Mouse (Mus musculus) macrophage (primary cell): ENCODE measurements around the gene Tesmin. TPM values are rescaled to one million over a fixed set of nuclear protein-coding genes. Genes with fewer than 3 reads are reported as not detected.

Source experiments
- H3K27ac ChIP-seq: fragments of 350-480 bp; formaldehyde crosslinking; 2 replicates; pipeline ENCODE4 v1.9.0; 2021
- H3K36me3 ChIP-seq: fragments of 350-480 bp; formaldehyde crosslinking; 2 replicates; pipeline ENCODE4 v1.9.0; 2021; ENCODE audit errors: inconsistent target
- H3K4me3 ChIP-seq: fragments of 350-480 bp; formaldehyde crosslinking; 2 replicates; pipeline ENCODE4 v1.9.0; 2021; ENCODE audit errors: inconsistent target
- H3K79me2 ChIP-seq: fragments of 350-480 bp; formaldehyde crosslinking; 2 replicates; pipeline ENCODE4 v1.9.0; 2021; ENCODE audit errors: inconsistent target
- WGBS: methylation state at CpG from one replicate; pipeline ENCODE4 v1.1.7; 2026; ENCODE audit warnings: inconsistent platforms; ENCODE audit not compliant: missing documents; 5-methylcytosine and 5-hydroxymethylcytosine counted together
- polyA plus RNA-seq: library from polyadenylated mRNA; stranded (reverse); fragments of 250-400 nt; gene quantifications from 3 replicates; pipeline ENCODE4 v1.2.4, GENCODE M21; 2018; ENCODE audit warnings: inconsistent platforms

Tesmin gene
- polyA plus RNA-seq, 1 experiment from 2014 or later = 0.16 TPM

- Histone ChIP-seq H3K79me2 (no peaks in the 10 kb centered on the region), H3K4me3 (no peak within 1 kb of the TSS), H3K27ac (no peak within 1 kb of the TSS), H3K36me3 (no peaks in the 10 kb centered on the region)
- WGBS = 5% methylated on average over 37 of the region's 37 CpGs
Measured at GRCm38 (mm10) chr19:3414268-3414733, 25.6 kb downstream of the Tesmin start, which contains the start of gene Gal. Gal (minus strand) TSS chr19:3414544.

GRCm38 (mm10) chr19:3419251-3419650, 30.6 kb downstream of the Tesmin start:
- 46% methylated on average over 5 of the region's 5 CpGs for WGBS
- Histone ChIP-seq H3K79me2 (no peaks in the 10 kb centered on the region), H3K4me3 (no peak overlapping the region), H3K27ac (no peak overlapping the region), H3K36me3 (no peaks in the 10 kb centered on the region)

DNA sequence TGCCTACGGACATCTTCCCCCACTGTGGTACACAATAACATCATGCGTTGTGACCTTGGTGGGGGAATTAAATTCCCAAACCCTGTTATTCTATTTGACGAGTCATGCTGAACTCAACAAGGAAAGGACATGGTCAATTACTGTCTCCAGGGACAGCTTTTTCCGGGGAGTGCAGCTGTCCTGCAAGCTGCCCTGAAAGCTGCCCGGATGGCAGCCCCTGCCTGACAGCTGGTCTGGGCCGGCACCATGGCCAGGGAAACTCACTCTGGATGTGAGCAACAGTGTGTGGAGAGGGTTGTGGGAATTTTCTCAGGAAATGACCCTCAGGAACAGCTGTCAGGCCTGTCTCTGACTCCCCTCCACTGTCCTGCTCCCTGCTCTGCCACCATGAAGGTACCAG, 33.8 kb downstream of the Tesmin start:
- H3K4me3 ChIP-seq = no peak overlapping the region
- H3K27ac ChIP-seq = 0 out of 2 replicates have a peak overlapping the region, but pooled peaks have one; percentile 5
- H3K79me2 ChIP-seq = no peaks in the 10 kb centered on the region
- no peaks in the 10 kb centered on the region for H3K36me3 ChIP-seq
- 96% methylated on average over 5 of the region's 6 CpGs for WGBS

DNA sequence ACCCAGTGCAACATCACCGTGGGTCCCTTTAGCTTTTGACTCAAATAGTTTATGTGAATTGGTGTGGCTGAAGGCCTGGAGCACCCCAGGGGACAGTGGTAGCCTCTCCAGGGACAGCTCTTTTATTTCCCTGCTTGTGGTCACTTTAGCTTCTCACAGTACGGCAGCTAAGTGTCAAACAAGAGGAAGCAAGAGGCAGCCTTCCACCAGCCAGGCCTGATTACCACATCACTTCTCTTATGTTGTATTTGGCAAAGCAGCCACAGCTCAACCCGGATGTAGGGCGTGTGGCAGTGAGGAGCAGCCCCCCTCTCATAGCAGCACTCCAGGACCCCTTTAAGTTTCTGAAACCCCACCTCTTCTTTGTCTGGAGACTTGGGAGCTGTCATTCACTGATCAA, 34.3 kb downstream of the Tesmin start:
- 18% methylated on average over 4 of the region's 4 CpGs for WGBS
- Histone ChIP-seq H3K36me3 (no peaks in the 10 kb centered on the region), H3K79me2 (no peaks in the 10 kb centered on the region), H3K4me3 (no peak overlapping the region), H3K27ac (0 out of 2 replicates have a peak overlapping the region, but pooled peaks have one; percentile 5)

- WGBS = 89% methylated on average over 2 of the region's 2 CpGs
- H3K36me3 ChIP-seq = no peaks in the 10 kb centered on the region
- H3K4me3 ChIP-seq = no peak overlapping the region
Measured at GRCm38 (mm10) chr19:3424214-3424613, 35.6 kb downstream of the Tesmin start.

DNA sequence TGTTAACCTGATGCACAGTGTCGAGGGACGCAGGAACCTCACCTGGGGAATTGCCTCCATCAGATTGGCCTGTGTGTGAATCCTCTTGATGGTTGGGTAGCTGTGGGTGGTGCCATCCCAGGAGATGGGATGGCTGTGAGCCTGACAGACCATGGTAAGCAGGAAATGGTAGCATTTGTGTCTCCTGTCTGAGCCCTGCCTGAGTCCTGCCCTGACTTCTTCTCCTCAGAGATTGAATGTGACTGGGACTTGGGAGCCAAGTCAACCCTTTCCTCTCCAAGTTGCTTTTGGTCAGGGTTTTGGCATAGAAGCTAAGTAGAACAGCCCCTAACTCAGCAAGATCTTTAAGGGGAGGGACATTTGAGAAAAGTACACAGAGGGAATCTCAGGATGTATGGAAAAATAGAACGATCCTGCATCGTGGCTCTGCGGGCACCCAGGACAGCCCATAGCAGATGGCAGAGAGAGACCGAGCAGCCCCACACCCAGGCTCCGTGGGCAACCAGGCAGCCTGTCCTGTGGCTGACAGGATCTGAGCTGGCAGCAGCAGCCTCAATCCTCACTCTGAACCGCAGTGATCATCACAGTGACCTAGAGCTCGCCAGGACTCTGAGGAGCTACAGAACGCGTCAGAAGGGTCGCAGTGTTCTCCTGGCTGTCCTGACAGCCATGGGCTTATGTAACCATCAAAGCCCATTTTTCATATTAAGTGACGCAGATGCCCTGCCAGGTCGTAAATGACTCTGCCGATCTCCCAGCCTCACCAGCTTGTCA, 39.6 kb downstream of the Tesmin start:
- WGBS = 92% methylated on average over 15 of the region's 15 CpGs
- Histone ChIP-seq H3K36me3 (no peaks in the 10 kb centered on the region), H3K27ac (no peak overlapping the region), H3K4me3 (no peak overlapping the region), H3K79me2 (no peaks in the 10 kb centered on the region)

More at GRCm38 (mm10) chr19:3424214-3424613, 35.6 kb downstream of the Tesmin start:
- no peaks in the 10 kb centered on the region for H3K79me2 ChIP-seq
- no peak overlapping the region for H3K27ac ChIP-seq

DNA sequence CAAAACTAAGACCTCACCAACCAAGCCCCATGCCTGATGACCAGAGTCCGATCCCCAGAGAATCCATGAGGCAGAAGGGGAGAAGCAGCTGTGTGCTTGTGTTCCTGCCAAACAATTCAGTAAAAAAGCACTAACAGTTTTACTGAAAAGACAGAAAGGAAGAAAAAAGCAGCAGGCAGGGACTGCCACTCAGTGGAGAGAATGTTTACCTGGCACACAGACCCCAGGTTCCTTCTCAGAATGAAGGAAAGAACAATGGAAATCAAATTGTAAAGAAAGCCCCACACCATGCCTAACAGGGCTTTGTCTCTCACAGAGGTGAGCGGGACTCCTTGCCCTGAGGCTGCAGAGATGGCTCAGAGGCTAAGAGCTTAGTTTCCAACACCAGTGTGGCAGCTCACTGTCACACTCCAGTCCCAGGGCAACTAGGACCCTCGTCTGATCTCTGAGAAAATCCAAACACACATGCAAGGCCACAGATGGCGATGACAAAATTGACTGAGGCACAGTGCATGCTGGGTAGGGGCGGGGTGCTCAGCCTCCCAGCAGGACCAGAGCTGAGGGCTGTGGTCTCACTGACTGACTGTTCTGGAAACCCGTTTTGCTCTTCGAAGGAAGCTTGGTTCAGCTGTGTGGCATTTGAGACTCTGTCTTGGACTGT, 40.6 kb downstream of the Tesmin start:
- no peaks in the 10 kb centered on the region for H3K79me2 ChIP-seq
- H3K4me3 ChIP-seq = no peak overlapping the region
- 90% methylated on average over 7 of the region's 7 CpGs for WGBS
- no peaks in the 10 kb centered on the region for H3K36me3 ChIP-seq
- no peak overlapping the region for H3K27ac ChIP-seq

GRCm38 (mm10) chr19:3431066-3431465, 42.4 kb downstream of the Tesmin start:
- no peak overlapping the region for H3K4me3 ChIP-seq
- no peaks in the 10 kb centered on the region for H3K79me2 ChIP-seq
- H3K36me3 ChIP-seq = no peaks in the 10 kb centered on the region
- H3K27ac ChIP-seq = no peak overlapping the region
- WGBS = 88% methylated on average over 7 of the region's 7 CpGs

GRCm38 (mm10) chr19:3431969-3432368, 43.3 kb downstream of the Tesmin start:
- Histone ChIP-seq H3K36me3 (no peaks in the 10 kb centered on the region), H3K27ac (no peak overlapping the region)
- WGBS = 85% methylated on average over 2 of the region's 2 CpGs

GRCm38 (mm10) chr19:3434124-3434523, 45.5 kb downstream of the Tesmin start:
- Histone ChIP-seq H3K4me3 (no peak overlapping the region), H3K36me3 (no peaks in the 10 kb centered on the region), H3K27ac (no peak overlapping the region), H3K79me2 (no peaks in the 10 kb centered on the region)
- 71% methylated on average over 4 of the region's 4 CpGs for WGBS

More at GRCm38 (mm10) chr19:3431969-3432368, 43.3 kb downstream of the Tesmin start:
- Histone ChIP-seq H3K79me2 (no peaks in the 10 kb centered on the region), H3K4me3 (no peak overlapping the region)

DNA sequence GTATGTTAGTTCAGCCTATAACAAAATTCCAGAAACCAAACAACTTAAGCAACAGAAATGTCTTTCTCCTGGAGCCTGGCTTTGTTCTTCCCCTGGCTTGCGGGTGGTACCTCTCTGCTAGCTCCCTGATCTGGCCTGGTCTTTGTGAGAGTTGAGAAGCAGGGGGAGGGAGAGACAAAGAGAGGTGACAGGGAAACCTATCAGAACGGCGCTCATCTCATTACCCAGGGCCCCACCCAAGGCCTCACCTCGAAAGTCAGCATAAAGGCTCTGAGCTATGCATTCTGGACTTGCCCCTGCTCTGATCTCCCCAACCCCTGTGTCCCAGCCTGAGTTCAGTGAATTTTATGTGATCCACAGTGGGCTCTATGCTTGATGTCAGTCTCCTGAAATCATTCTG, 46.0 kb downstream of the Tesmin start:
- Histone ChIP-seq H3K27ac (no peak overlapping the region), H3K36me3 (no peaks in the 10 kb centered on the region), H3K79me2 (no peaks in the 10 kb centered on the region), H3K4me3 (no peak overlapping the region)
- WGBS = 77% methylated on average over 4 of the region's 4 CpGs

DNA sequence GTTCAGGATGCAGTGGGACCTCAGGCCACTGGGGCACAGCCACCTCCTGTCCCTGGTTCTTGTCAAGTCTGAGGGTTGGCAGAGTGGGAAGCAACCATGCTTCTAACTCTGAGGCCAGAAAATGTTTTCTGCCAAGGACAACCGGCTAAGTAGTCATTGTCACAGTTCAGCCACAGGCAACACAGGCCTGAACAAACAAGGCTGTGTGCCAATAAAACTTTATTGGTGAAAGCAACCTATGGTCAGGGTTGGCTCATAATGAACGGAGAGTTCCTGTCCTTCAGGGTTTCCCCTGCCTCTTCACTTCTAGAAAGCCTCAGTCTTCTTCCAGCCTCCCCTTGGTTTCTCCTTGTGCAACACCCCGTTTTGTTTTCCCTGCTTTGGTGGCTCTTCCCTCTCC, 47.2 kb downstream of the Tesmin start:
- Histone ChIP-seq H3K27ac (no peak overlapping the region), H3K79me2 (no peaks in the 10 kb centered on the region), H3K4me3 (no peak overlapping the region), H3K36me3 (no peaks in the 10 kb centered on the region)
- WGBS = 68% methylated on average over 3 of the region's 3 CpGs

DNA sequence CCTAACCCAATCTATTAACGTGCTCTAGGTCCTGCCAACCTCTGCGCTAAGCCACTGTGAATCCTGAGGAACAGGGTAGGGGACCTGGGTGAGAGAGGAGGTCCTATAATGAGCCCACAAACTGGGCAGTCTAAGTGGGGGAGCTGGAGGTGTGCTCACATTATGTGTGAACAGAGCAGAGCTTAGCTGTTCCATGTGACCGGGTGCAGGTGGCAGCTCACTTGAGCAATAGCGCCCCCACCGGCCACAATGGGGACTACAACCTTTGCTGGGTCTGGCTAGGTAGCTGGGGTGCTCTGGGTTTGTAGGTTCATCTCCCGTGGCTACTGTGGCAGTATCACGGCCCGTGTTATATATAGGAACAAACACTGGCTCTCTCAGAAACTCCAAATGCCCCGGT, 48.2 kb downstream of the Tesmin start:
- WGBS = 63% methylated on average over 9 of the region's 9 CpGs
- Histone ChIP-seq H3K4me3 (no peak overlapping the region), H3K79me2 (no peaks in the 10 kb centered on the region), H3K27ac (no peak overlapping the region), H3K36me3 (no peaks in the 10 kb centered on the region)

DNA sequence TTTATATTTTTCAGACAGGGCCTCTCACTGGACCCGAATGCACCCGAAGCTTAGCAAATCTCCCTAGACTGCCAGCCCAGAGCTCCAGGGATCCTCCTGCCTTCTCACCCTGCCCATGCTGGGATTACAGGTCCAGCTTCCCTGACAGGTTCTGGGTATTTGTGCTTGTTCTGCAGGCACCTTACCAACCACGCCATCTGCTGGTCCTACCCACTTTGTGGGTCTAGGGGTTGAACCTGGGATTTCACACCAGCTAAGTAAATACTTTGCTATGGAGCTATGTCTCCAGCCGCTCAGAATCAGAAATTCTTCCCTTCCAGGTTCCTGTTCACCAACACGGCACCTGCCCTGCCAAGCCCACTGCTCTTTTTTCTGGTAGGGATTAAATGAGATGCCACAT, 49.3 kb downstream of the Tesmin start:
- Histone ChIP-seq H3K79me2 (no peaks in the 10 kb centered on the region), H3K36me3 (no peaks in the 10 kb centered on the region)
- WGBS = 83% methylated on average over 5 of the region's 5 CpGs

DNA sequence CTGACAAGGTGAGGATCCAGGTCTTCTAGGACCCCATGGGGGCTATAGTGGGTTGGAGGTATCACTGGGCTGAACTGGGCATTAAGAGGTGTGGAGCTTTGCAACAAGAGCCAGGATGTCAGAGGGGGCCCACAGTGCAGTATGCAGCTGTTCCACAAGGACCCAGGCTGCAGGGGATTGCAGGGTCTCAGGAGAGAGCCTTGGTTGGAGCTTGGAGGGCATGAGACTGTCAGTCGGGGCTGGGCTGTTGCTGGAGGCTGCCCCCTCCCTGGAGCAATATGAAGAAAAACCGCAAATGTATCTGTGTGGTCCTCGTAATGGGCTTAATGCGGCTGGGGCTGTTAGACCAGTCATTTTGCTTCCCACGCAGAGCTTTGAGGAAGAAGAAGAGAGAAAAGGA, 52.0 kb downstream of the Tesmin start:
- Histone ChIP-seq H3K79me2 (no peaks in the 10 kb centered on the region), H3K36me3 (no peaks in the 10 kb centered on the region), H3K27ac (no peak overlapping the region), H3K4me3 (no peak overlapping the region)
- WGBS = 43% methylated on average over 5 of the region's 5 CpGs

More for the DNA sequence above, 49.3 kb downstream of the Tesmin start:
- H3K27ac ChIP-seq = no peak overlapping the region
- H3K4me3 ChIP-seq = no peak overlapping the region
